Mouse (Mus musculus): Measurements from ENCODE around the gene Helt. TPM values are rescaled to one million over a fixed set of nuclear protein-coding genes. Genes with fewer than 3 reads are reported as not detected.
A peak's percentile ranks its signal among the peaks of the same experiment; 100 is the strongest.

The Helt gene
- polyA plus RNA-seq, 1 experiment from 2014 or later, result 0.08 TPM

- H3K4me1 ChIP-seq (replicated peaks), result no peaks in the 10 kb centered on the region
- no peaks in the 10 kb centered on the region for H3K9me3 ChIP-seq (replicated peaks)
- H3K4me3 ChIP-seq (replicated peaks), result no peak overlapping the region
- H3K27ac ChIP-seq, result no peak overlapping the region
- WGBS (ENCODE audit: insufficient replicate concordance), result 4% methylated on average over 8 of the region's 8 CpGs
- DNase-seq (no peak), ATAC-seq (ENCODE audit: low read depth) (no peak)
- no peak overlapping the region for H3K4me2 ChIP-seq
- no peak overlapping the region for H3K9ac ChIP-seq
- H3K27me3 ChIP-seq, result peaks cover 82% of the 10 kb centered on the region
- H3K36me3 ChIP-seq, result no peaks in the 10 kb centered on the region
These were observed 1.5 kb upstream of the Helt start for GRCm38 (mm10) chr8:46295951-46296350.

- no peak for DNase-seq
- H3K27me3 ChIP-seq, result peaks cover 90% of the 10 kb centered on the region
- H3K36me3 ChIP-seq, result no peaks in the 10 kb centered on the region
- no peaks in the 10 kb centered on the region for H3K9me3 ChIP-seq (replicated peaks)
- WGBS (ENCODE audit: insufficient replicate concordance), result 3% methylated on average over 14 of the region's 14 CpGs
- no peak overlapping the region for H3K9ac ChIP-seq
- no peak overlapping the region for H3K4me2 ChIP-seq
- no peaks in the 10 kb centered on the region for H3K4me1 ChIP-seq (replicated peaks)
- ATAC-seq (ENCODE audit: low read depth), result no peak
- no peak overlapping the region for H3K27ac ChIP-seq
- no peak overlapping the region for H3K4me3 ChIP-seq (replicated peaks)
These were observed 647 bp upstream of the Helt start for GRCm38 (mm10) chr8:46295101-46295534.

- H3K4me1 ChIP-seq (replicated peaks), result no peaks in the 10 kb centered on the region
- no peak overlapping the region for H3K9ac ChIP-seq
- H3K27me3 ChIP-seq, result peaks cover 95% of the 10 kb centered on the region
- no peak overlapping the region for H3K4me2 ChIP-seq
- WGBS (ENCODE audit: insufficient replicate concordance), result 1% methylated on average over 16 of the region's 16 CpGs
- ATAC-seq (ENCODE audit: low read depth), result no peak
- H3K36me3 ChIP-seq, result no peaks in the 10 kb centered on the region
- no peaks in the 10 kb centered on the region for H3K9me3 ChIP-seq (replicated peaks)
- no peak for DNase-seq
- no peak overlapping the region for H3K4me3 ChIP-seq (replicated peaks)
- no peak overlapping the region for H3K27ac ChIP-seq
These were observed 725 bp downstream of the Helt start for GRCm38 (mm10) chr8:46293741-46294151.

- Histone ChIP-seq H3K27me3 (peaks cover 97% of the 10 kb centered on the region), H3K36me3 (no peaks in the 10 kb centered on the region), H3K4me1 (replicated peaks) (no peaks in the 10 kb centered on the region), H3K9me3 (replicated peaks) (no peaks in the 10 kb centered on the region), H3K9ac (no peak overlapping the region), H3K4me3 (replicated peaks) (no peak overlapping the region), H3K4me2 (no peak overlapping the region), H3K27ac (no peak overlapping the region)
- no peak for ATAC-seq (ENCODE audit: low read depth)
- 4% methylated on average over 14 of the region's 14 CpGs for WGBS (ENCODE audit: insufficient replicate concordance)
- no peak for DNase-seq
These were observed 1.3 kb downstream of the Helt start for GRCm38 (mm10) chr8:46293201-46293600.

GRCm38 (mm10) chr8:46291931-46292675 lies 2.4 kb downstream of the Helt start:
- no peaks in the 10 kb centered on the region for H3K9me3 ChIP-seq (replicated peaks)
- peaks cover 90% of the 10 kb centered on the region for H3K27me3 ChIP-seq
- ATAC-seq (ENCODE audit: low read depth) (no peak), DNase-seq (no peak)
- WGBS (ENCODE audit: insufficient replicate concordance), result 3% methylated on average over 33 of the region's 33 CpGs
- H3K9ac ChIP-seq, result no peak overlapping the region
- H3K27ac ChIP-seq, result no peak overlapping the region
- H3K4me2 ChIP-seq, result no peak overlapping the region
- H3K36me3 ChIP-seq, result no peaks in the 10 kb centered on the region
- no peaks in the 10 kb centered on the region for H3K4me1 ChIP-seq (replicated peaks)
- H3K4me3 ChIP-seq (replicated peaks), result no peak overlapping the region

- Histone ChIP-seq H3K9ac (no peak overlapping the region), H3K9me3 (replicated peaks) (no peaks in the 10 kb centered on the region), H3K27ac (no peak overlapping the region), H3K36me3 (no peaks in the 10 kb centered on the region), H3K4me3 (replicated peaks) (no peak overlapping the region), H3K27me3 (peaks cover 62% of the 10 kb centered on the region), H3K4me1 (replicated peaks) (no peaks in the 10 kb centered on the region), H3K4me2 (no peak overlapping the region)
- no peak for DNase-seq
- 44% methylated on average over 11 of the region's 11 CpGs for WGBS (ENCODE audit: insufficient replicate concordance)
- no peak for ATAC-seq (ENCODE audit: low read depth)
These were observed 5.2 kb downstream of the Helt start for GRCm38 (mm10) chr8:46289274-46289673.

- Histone ChIP-seq H3K4me2 (no peak overlapping the region), H3K36me3 (no peaks in the 10 kb centered on the region), H3K27ac (no peak overlapping the region), H3K4me1 (replicated peaks) (no peaks in the 10 kb centered on the region), H3K4me3 (replicated peaks) (no peak overlapping the region), H3K9ac (no peak overlapping the region), H3K9me3 (replicated peaks) (no peaks in the 10 kb centered on the region), H3K27me3 (peaks cover 50% of the 10 kb centered on the region)
- no peak for ATAC-seq (ENCODE audit: low read depth)
- no peak for DNase-seq
- WGBS (ENCODE audit: insufficient replicate concordance), result 64% methylated on average over 6 of the region's 6 CpGs
These were observed 6.5 kb downstream of the Helt start for GRCm38 (mm10) chr8:46288021-46288420.

- Histone ChIP-seq H3K9me3 (replicated peaks) (no peaks in the 10 kb centered on the region), H3K9ac (no peak overlapping the region), H3K27ac (no peak overlapping the region), H3K27me3 (peaks cover 30% of the 10 kb centered on the region), H3K4me3 (replicated peaks) (no peak overlapping the region), H3K4me1 (replicated peaks) (no peaks in the 10 kb centered on the region), H3K36me3 (no peaks in the 10 kb centered on the region), H3K4me2 (no peak overlapping the region)
- WGBS (ENCODE audit: insufficient replicate concordance), result 61% methylated on average over 4 of the region's 4 CpGs
- no peak for DNase-seq
- ATAC-seq (ENCODE audit: low read depth), result no peak
These were observed 8.5 kb downstream of the Helt start for GRCm38 (mm10) chr8:46285980-46286379.

- ATAC-seq (ENCODE audit: low read depth), result no peak
- 7% methylated on average over 13 of the region's 13 CpGs for WGBS (ENCODE audit: insufficient replicate concordance)
- no peak overlapping the region for H3K4me2 ChIP-seq
These were observed 12.9 kb downstream of the Helt start for GRCm38 (mm10) chr8:46281536-46281935.

GRCm38 (mm10) chr8:46276939-46277338 lies 17.5 kb downstream of the Helt start:
- Histone ChIP-seq H3K27me3 (peaks cover 6% of the 10 kb centered on the region; the same call in 1 of the 2 replicates), H3K27ac (no peak overlapping the region), H3K9me3 (replicated peaks) (no peaks in the 10 kb centered on the region), H3K4me2 (no peak overlapping the region), H3K4me1 (replicated peaks) (no peaks in the 10 kb centered on the region), H3K36me3 (no peaks in the 10 kb centered on the region), H3K4me3 (replicated peaks) (no peak overlapping the region), H3K9ac (no peak overlapping the region)
- ATAC-seq (ENCODE audit: low read depth) (no peak), DNase-seq (no peak)
- WGBS (ENCODE audit: insufficient replicate concordance), result 72% methylated on average over 14 of the region's 14 CpGs

More at GRCm38 (mm10) chr8:46281536-46281935, 12.9 kb downstream of the Helt start:
- peak; percentile 28 for DNase-seq
- Histone ChIP-seq H3K27ac (no peak overlapping the region), H3K27me3 (peaks cover 6% of the 10 kb centered on the region; the same call in 1 of the 2 replicates), H3K4me3 (replicated peaks) (no peak overlapping the region), H3K36me3 (no peaks in the 10 kb centered on the region), H3K9me3 (replicated peaks) (no peaks in the 10 kb centered on the region), H3K4me1 (replicated peaks) (no peaks in the 10 kb centered on the region), H3K9ac (no peak overlapping the region)

GRCm38 (mm10) chr8:46270741-46271140 lies 23.7 kb downstream of the Helt start:
- no peaks in the 10 kb centered on the region for H3K4me1 ChIP-seq (replicated peaks)
- no peak for ATAC-seq (ENCODE audit: low read depth)
- no peak overlapping the region for H3K9ac ChIP-seq
- H3K27ac ChIP-seq, result no peak overlapping the region
- H3K27me3 ChIP-seq, result no peaks in the 10 kb centered on the region
- no peaks in the 10 kb centered on the region for H3K9me3 ChIP-seq (replicated peaks)
- H3K4me2 ChIP-seq, result no peak overlapping the region
- 55% methylated on average over 6 of the region's 6 CpGs for WGBS (ENCODE audit: insufficient replicate concordance)
- DNase-seq, result no peak
- no peak overlapping the region for H3K4me3 ChIP-seq (replicated peaks)
- no peaks in the 10 kb centered on the region for H3K36me3 ChIP-seq

GRCm38 (mm10) chr8:46270147-46270546 lies 24.3 kb downstream of the Helt start:
- Histone ChIP-seq H3K4me1 (replicated peaks) (no peaks in the 10 kb centered on the region), H3K27me3 (no peaks in the 10 kb centered on the region), H3K4me2 (no peak overlapping the region), H3K9me3 (replicated peaks) (no peaks in the 10 kb centered on the region), H3K4me3 (replicated peaks) (no peak overlapping the region), H3K36me3 (no peaks in the 10 kb centered on the region), H3K27ac (no peak overlapping the region), H3K9ac (no peak overlapping the region)
- DNase-seq (no peak), ATAC-seq (ENCODE audit: low read depth) (no peak)
- WGBS (ENCODE audit: insufficient replicate concordance), result 60% methylated on average over 3 of the region's 3 CpGs

All from liver, embryonic 13.5 days (tissue).